17 mouse cellular contexts compared by ENCODE assay signal in the genomic region with DNA sequence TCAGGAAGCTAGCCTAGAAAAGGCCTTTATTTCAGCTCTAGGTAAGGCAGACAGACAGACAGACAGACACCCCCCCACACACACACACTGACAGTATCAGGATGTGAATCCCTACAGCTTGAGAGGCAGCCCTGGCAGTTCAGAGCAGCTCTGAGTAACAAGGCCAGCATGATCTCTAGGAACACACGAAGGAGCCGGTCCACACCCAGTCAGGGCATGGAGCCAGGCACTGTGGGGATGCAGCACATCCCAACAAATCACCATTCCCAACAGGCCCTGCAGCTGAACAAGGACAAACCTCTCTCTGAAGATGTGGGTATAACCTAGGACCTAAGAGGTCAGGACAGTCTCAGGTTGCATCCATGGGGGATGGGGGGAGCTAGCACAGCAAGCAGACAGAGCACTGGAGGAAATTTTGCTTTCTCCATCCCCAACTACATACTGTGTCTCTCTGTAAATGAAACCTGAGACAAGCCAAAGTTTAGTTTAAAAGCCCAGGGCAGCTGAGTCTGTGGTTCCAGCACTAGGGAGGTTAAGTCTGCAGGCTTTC. TPM values are rescaled to one million over a fixed set of nuclear protein-coding genes. Genes with fewer than 3 reads are reported as not detected.
DNase-seq lines count a peak whose midpoint lies in the region; ATAC-seq lines count a peak whose summit lies in the region.
"Had no signal": no experiment of that assay in that cellular context is flagged by ENCODE, and none has a peak within 500 bp of the region (broad histone marks: within the 10 kb centered on the region; RNA-seq: fewer than 3 reads in every experiment).

No protein-coding gene starts in this region.

- no peak for ATAC-seq in forebrain, embryonic 16.5 days
- ATAC-seq: activated CD4-positive, CD25-positive, alpha-beta regulatory T cell, adult 4 months had no signal

- no peaks in the 10 kb centered on the region for H3K36me3 ChIP-seq in embryonic facial prominence, embryonic 10.5 days (replicated peaks)
- H3K36me3 ChIP-seq in forebrain, embryonic 16.5 days (ENCODE audit: control insufficient read depth, insufficient read depth): no peaks in the 10 kb centered on the region

- H3K9me3 ChIP-seq in embryonic facial prominence, embryonic 10.5 days: no peaks in the 10 kb centered on the region
- no peaks in the 10 kb centered on the region for H3K9me3 ChIP-seq in forebrain, embryonic 16.5 days (ENCODE audit: control insufficient read depth, low read length)

- peaks cover 13% of the 10 kb centered on the region; the same call in 1 of the 2 replicates for H3K27me3 ChIP-seq in embryonic facial prominence, embryonic 10.5 days (replicated peaks; ENCODE audit: low read depth, poor library complexity, severe bottlenecking)
- H3K27me3 ChIP-seq in forebrain, embryonic 16.5 days (replicated peaks; ENCODE audit: control insufficient read depth, insufficient read depth, low read length): no peaks in the 10 kb centered on the region

- peak overlapping the region; percentile 75 for H3K27ac ChIP-seq in embryonic facial prominence, embryonic 10.5 days (replicated peaks)
- H3K27ac ChIP-seq in forebrain, embryonic 16.5 days (ENCODE audit: low read length): no peak overlapping the region
- H3K27ac ChIP-seq: layer of hippocampus, adult 2 months had no signal

- peaks cover 52% of the 10 kb centered on the region for H3K4me1 ChIP-seq in embryonic facial prominence, embryonic 10.5 days
- peaks cover 13% of the 10 kb centered on the region for H3K4me1 ChIP-seq in forebrain, embryonic 16.5 days (replicated peaks; ENCODE audit: control insufficient read depth, insufficient read depth, low read length)

- H3K4me3 ChIP-seq in embryonic facial prominence, embryonic 10.5 days: no peak overlapping the region
- H3K4me3 ChIP-seq in forebrain, embryonic 16.5 days (replicated peaks; ENCODE audit: low read length): no peak overlapping the region
- H3K4me3 ChIP-seq: layer of hippocampus, adult 2 months; myocyte had no signal

- peak; percentile 70 for DNase-seq in adrenal gland, postnatal 10 days
- no peak for DNase-seq in adrenal gland, adult 18-20 months (ENCODE audit: low spot score in 2 of 2)
- DNase-seq in left cerebral cortex, postnatal 4 days: peak; percentile 35
- no peak for DNase-seq in left cerebral cortex, postnatal 36 days (ENCODE audit: low spot score in 2 of 2)
- DNase-seq in embryonic facial prominence, embryonic 10.5 days (ENCODE audit: low spot score): peak; percentile 47
- peak; percentile 84 for DNase-seq in testis, postnatal 10 days (ENCODE audit: low spot score)
- DNase-seq in spleen, adult 12 weeks (ENCODE audit: low spot score): no peak
- DNase-seq: cerebellum, adult 18-20 months; kidney, adult 11 months had no signal

- intact Hi-C loops in left cerebral cortex, postnatal 4 days (cut with DNase I): loop anchor here (5.0 kb wide), 1 partner anchor 1069 kb away; no protein-coding TSS in a partner anchor
- intact Hi-C loops in left cerebral cortex, postnatal 36 days (cut with DNase I): loop anchor here (10.0 kb wide), 1 partner anchor 277 kb away; no protein-coding TSS in a partner anchor

- no peak overlapping the region for H3K9ac ChIP-seq in forebrain, embryonic 16.5 days (replicated peaks; ENCODE audit: low read depth, low read length)

- 29% methylated on average over 2 of the region's 2 CpGs for WGBS in embryonic facial prominence, embryonic 10.5 days
- WGBS in forebrain, embryonic 16.5 days: 66% methylated on average over 2 of the region's 2 CpGs

- H3K4me2 ChIP-seq in forebrain, embryonic 16.5 days (ENCODE audit: low read length): no peak overlapping the region

RNA-seq across cellular contexts. Expression of a gene that starts 3.1 kb away (rescaled TPM):
- 10 to 100 TPM; 26.7 to 27.5 TPM for total RNA-seq in adrenal gland, postnatal 10 days (2021)
- 10 to 100 TPM; 25.8 to 35.9 TPM for total RNA-seq in adrenal gland, adult 18-20 months (2021)
- total RNA-seq in left cerebral cortex, postnatal 4 days (2021): 10 to 100 TPM; 41.1 to 45.1 TPM
- 100 to 1,000 TPM; 114 to 120 TPM for total RNA-seq in left cerebral cortex, postnatal 36 days (2021)
- 11.9 and 13.2 TPM in 2 replicates for polyA plus RNA-seq in embryonic facial prominence, embryonic 10.5 days (2016; fragmentation: Nextera tagmentation; extraction: Ambion mirVana)
- polyA plus RNA-seq in forebrain, embryonic 16.5 days (2015; fragmentation: Nextera tagmentation; extraction: Ambion mirVana): 16.7 and 23.0 TPM in 2 replicates

RNA-seq across cellular contexts. Expression of a gene that starts 42.4 kb away (rescaled TPM):
- total RNA-seq in adrenal gland, postnatal 10 days (2021): 100 to 1,000 TPM; 130 to 150 TPM
- 100 to 1,000 TPM; 317 to 349 TPM for total RNA-seq in adrenal gland, adult 18-20 months (2021)
- total RNA-seq in left cerebral cortex, postnatal 4 days (2021): 10 to 100 TPM; 40.0 to 40.8 TPM
- total RNA-seq in left cerebral cortex, postnatal 36 days (2021): 10 to 100 TPM; 35.4 to 42.4 TPM
- 142 and 149 TPM in 2 replicates for polyA plus RNA-seq in embryonic facial prominence, embryonic 10.5 days (2016; fragmentation: Nextera tagmentation; extraction: Ambion mirVana)
- polyA plus RNA-seq in forebrain, embryonic 16.5 days (2015; fragmentation: Nextera tagmentation; extraction: Ambion mirVana): 96.6 and 117 TPM in 2 replicates

RNA-seq across cellular contexts. Expression of a gene that starts 49.4 kb away (rescaled TPM):
- total RNA-seq in adrenal gland, postnatal 10 days (2021): not detected
- total RNA-seq in adrenal gland, adult 18-20 months (2021): not detected
- total RNA-seq in left cerebral cortex, postnatal 4 days (2021): not detected
- not detected for total RNA-seq in left cerebral cortex, postnatal 36 days (2021)
- not detected in 2 replicates for polyA plus RNA-seq in embryonic facial prominence, embryonic 10.5 days (2016; fragmentation: Nextera tagmentation; extraction: Ambion mirVana)
- polyA plus RNA-seq in forebrain, embryonic 16.5 days (2015; fragmentation: Nextera tagmentation; extraction: Ambion mirVana): not detected in 2 replicates
- total RNA-seq: ES-E14; layer of hippocampus, adult 2 months; left cerebral cortex, postnatal 14 days had no signal
- polyA plus RNA-seq: activated CD4-positive, CD25-positive, alpha-beta regulatory T cell, adult 4 months; heart, postnatal 0 days; liver, embryonic 16.5 days; myocyte had no signal

RNA-seq across cellular contexts. Expression of a gene that starts 55.0 kb away (rescaled TPM):
- 100 to 1,000 TPM; 186 to 194 TPM for total RNA-seq in adrenal gland, postnatal 10 days (2021)
- 100 to 1,000 TPM; 255 to 265 TPM for total RNA-seq in adrenal gland, adult 18-20 months (2021)
- 100 to 1,000 TPM; 295 to 298 TPM for total RNA-seq in left cerebral cortex, postnatal 4 days (2021)
- 100 to 1,000 TPM; 348 to 358 TPM for total RNA-seq in left cerebral cortex, postnatal 36 days (2021)
- 358 and 365 TPM in 2 replicates for polyA plus RNA-seq in embryonic facial prominence, embryonic 10.5 days (2016; fragmentation: Nextera tagmentation; extraction: Ambion mirVana)
- 436 and 438 TPM in 2 replicates for polyA plus RNA-seq in forebrain, embryonic 16.5 days (2015; fragmentation: Nextera tagmentation; extraction: Ambion mirVana)

Comparison
In these comparisons a context has a peak if more than half of its experiments do, and no peak if none do; other contexts are left out.
1. DNase-seq: peak in adrenal gland, postnatal 10 days (single experiment), left cerebral cortex, postnatal 4 days (single experiment), embryonic facial prominence, embryonic 10.5 days (single experiment) and testis, postnatal 10 days (single experiment); none in adrenal gland, adult 18-20 months (0 of 2), left cerebral cortex, postnatal 36 days (0 of 2) and spleen, adult 12 weeks (single experiment).